Mouse (Mus musculus): Measurements from ENCODE around the gene Atg7. TPM values are rescaled to one million over a fixed set of nuclear protein-coding genes. Genes with fewer than 3 reads are reported as not detected.

Atg7 gene
- polyA plus RNA-seq, 1 experiment from 2014 or later, result 13.5 TPM

DNA sequence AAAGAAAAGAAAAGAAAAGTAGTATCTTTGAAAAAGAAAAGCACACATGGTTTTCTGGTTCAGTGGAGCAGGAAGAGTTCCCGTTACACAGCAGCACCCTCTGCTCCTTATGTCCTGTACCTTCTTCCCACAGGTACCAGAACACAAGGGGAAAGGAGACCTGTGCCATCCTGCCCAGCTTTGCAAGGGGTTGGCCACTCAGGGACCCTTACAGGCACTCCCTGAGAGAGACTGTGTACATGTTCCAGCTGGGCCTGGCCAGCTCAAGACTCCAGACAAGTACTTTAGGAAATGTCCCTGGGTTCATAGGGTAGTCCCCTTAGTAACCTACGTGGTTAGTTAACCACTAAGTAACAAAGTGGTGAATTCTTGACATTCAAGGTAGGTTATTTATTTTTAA lies 100.9 kb downstream of the Atg7 start:
- WGBS, result 82% methylated on average over 2 of the region's 2 CpGs
- DNase-seq (ENCODE audit: low spot score), result no peak
- H3K4me1 ChIP-seq (replicated peaks; ENCODE audit: control insufficient read depth, insufficient read depth, low read length), result no peaks in the 10 kb centered on the region

GRCm38 (mm10) chr6:114746439-114746974 lies 103.6 kb downstream of the Atg7 start:
- Histone ChIP-seq H3K27ac (ENCODE audit: low read depth, low read length) (no peak overlapping the region), H3K9me3 (ENCODE audit: control insufficient read depth, low read length) (no peaks in the 10 kb centered on the region), H3K36me3 (ENCODE audit: control insufficient read depth, insufficient read depth, low read length) (no peaks in the 10 kb centered on the region), H3K4me3 (ENCODE audit: low read depth, low read length) (no peak overlapping the region), H3K4me2 (replicated peaks; ENCODE audit: low read depth, low read length) (no peak overlapping the region), H3K27me3 (ENCODE audit: control insufficient read depth, insufficient read depth, low read length) (no peaks in the 10 kb centered on the region), H3K9ac (ENCODE audit: low read depth, low read length) (no peak overlapping the region), H3K4me1 (replicated peaks; ENCODE audit: control insufficient read depth, insufficient read depth, low read length) (no peaks in the 10 kb centered on the region)
- DNase-seq (ENCODE audit: low spot score) (no peak), ATAC-seq (ENCODE audit: low FRiP score) (no peak)
- 79% methylated on average over 7 of the region's 7 CpGs for WGBS

More for the DNA sequence above, 100.9 kb downstream of the Atg7 start:
- no peaks in the 10 kb centered on the region for H3K9me3 ChIP-seq (ENCODE audit: control insufficient read depth, low read length)
- H3K27ac ChIP-seq (ENCODE audit: low read depth, low read length), result no peak overlapping the region
- ATAC-seq (ENCODE audit: low FRiP score), result no peak
- no peaks in the 10 kb centered on the region for H3K36me3 ChIP-seq (ENCODE audit: control insufficient read depth, insufficient read depth, low read length)
- no peaks in the 10 kb centered on the region for H3K27me3 ChIP-seq (ENCODE audit: control insufficient read depth, insufficient read depth, low read length)
- H3K4me3 ChIP-seq (ENCODE audit: low read depth, low read length), result no peak overlapping the region
- no peak overlapping the region for H3K9ac ChIP-seq (ENCODE audit: low read depth, low read length)
- no peak overlapping the region for H3K4me2 ChIP-seq (replicated peaks; ENCODE audit: low read depth, low read length)

DNA sequence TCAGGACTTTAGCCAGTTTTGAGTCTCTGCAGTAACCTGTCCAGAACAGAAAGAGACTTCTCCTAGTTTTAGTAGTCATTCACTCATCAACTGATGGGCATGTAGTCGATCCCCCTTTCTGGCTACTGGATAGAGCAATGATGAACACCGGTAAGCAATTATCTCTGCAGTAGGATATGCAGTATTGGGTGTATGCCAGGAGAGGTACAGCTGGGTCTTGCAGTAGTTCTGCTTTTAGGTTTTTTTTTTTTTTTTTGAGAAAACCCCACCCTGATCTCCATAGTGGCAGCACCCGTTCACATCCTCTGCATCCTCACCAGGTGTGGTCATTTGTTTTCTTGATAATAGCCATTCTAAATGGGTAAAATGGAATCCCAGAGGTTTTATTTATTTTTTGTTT lies 105.5 kb downstream of the Atg7 start:
- 92% methylated on average over 3 of the region's 3 CpGs for WGBS
- H3K4me1 ChIP-seq (replicated peaks; ENCODE audit: control insufficient read depth, insufficient read depth, low read length), result no peaks in the 10 kb centered on the region
- no peak for DNase-seq (ENCODE audit: low spot score)
- no peaks in the 10 kb centered on the region for H3K9me3 ChIP-seq (ENCODE audit: control insufficient read depth, low read length)
- no peak for ATAC-seq (ENCODE audit: low FRiP score)
- no peaks in the 10 kb centered on the region for H3K36me3 ChIP-seq (ENCODE audit: control insufficient read depth, insufficient read depth, low read length)
- H3K27ac ChIP-seq (ENCODE audit: low read depth, low read length), result no peak overlapping the region
- no peaks in the 10 kb centered on the region for H3K27me3 ChIP-seq (ENCODE audit: control insufficient read depth, insufficient read depth, low read length)
- no peak overlapping the region for H3K4me2 ChIP-seq (replicated peaks; ENCODE audit: low read depth, low read length)
- H3K9ac ChIP-seq (ENCODE audit: low read depth, low read length), result no peak overlapping the region
- no peak overlapping the region for H3K4me3 ChIP-seq (ENCODE audit: low read depth, low read length)

GRCm38 (mm10) chr6:114748882-114749281 lies 106.0 kb downstream of the Atg7 start:
- WGBS, result 98% methylated on average over 3 of the region's 3 CpGs

GRCm38 (mm10) chr6:114758795-114759194 lies 115.9 kb downstream of the Atg7 start:
- Histone ChIP-seq H3K4me3 (ENCODE audit: low read depth, low read length) (no peak overlapping the region), H3K27ac (ENCODE audit: low read depth, low read length) (no peak overlapping the region), H3K27me3 (ENCODE audit: control insufficient read depth, insufficient read depth, low read length) (no peaks in the 10 kb centered on the region), H3K4me2 (replicated peaks; ENCODE audit: low read depth, low read length) (no peak overlapping the region), H3K9me3 (ENCODE audit: control insufficient read depth, low read length) (no peaks in the 10 kb centered on the region), H3K36me3 (ENCODE audit: control insufficient read depth, insufficient read depth, low read length) (no peaks in the 10 kb centered on the region), H3K9ac (ENCODE audit: low read depth, low read length) (no peak overlapping the region), H3K4me1 (replicated peaks; ENCODE audit: control insufficient read depth, insufficient read depth, low read length) (no peaks in the 10 kb centered on the region)
- no peak for DNase-seq (ENCODE audit: low spot score)
- WGBS, result 78% methylated on average over 7 of the region's 7 CpGs
- ATAC-seq (ENCODE audit: low FRiP score), result no peak

More at GRCm38 (mm10) chr6:114748882-114749281, 106.0 kb downstream of the Atg7 start:
- H3K4me1 ChIP-seq (replicated peaks; ENCODE audit: control insufficient read depth, insufficient read depth, low read length), result no peaks in the 10 kb centered on the region
- no peak for ATAC-seq (ENCODE audit: low FRiP score)
- no peak overlapping the region for H3K9ac ChIP-seq (ENCODE audit: low read depth, low read length)
- no peak overlapping the region for H3K27ac ChIP-seq (ENCODE audit: low read depth, low read length)
- DNase-seq (ENCODE audit: low spot score), result no peak
- no peaks in the 10 kb centered on the region for H3K27me3 ChIP-seq (ENCODE audit: control insufficient read depth, insufficient read depth, low read length)
- H3K9me3 ChIP-seq (ENCODE audit: control insufficient read depth, low read length), result no peaks in the 10 kb centered on the region
- H3K4me2 ChIP-seq (replicated peaks; ENCODE audit: low read depth, low read length), result no peak overlapping the region
- no peaks in the 10 kb centered on the region for H3K36me3 ChIP-seq (ENCODE audit: control insufficient read depth, insufficient read depth, low read length)
- no peak overlapping the region for H3K4me3 ChIP-seq (ENCODE audit: low read depth, low read length)

GRCm38 (mm10) chr6:114766314-114766713 lies 123.4 kb downstream of the Atg7 start:
- DNase-seq (ENCODE audit: low spot score) (no peak), ATAC-seq (ENCODE audit: low FRiP score) (no peak)

GRCm38 (mm10) chr6:114767710-114768109 lies 124.8 kb downstream of the Atg7 start:
- Histone ChIP-seq H3K27me3 (ENCODE audit: control insufficient read depth, insufficient read depth, low read length) (no peaks in the 10 kb centered on the region), H3K27ac (ENCODE audit: low read depth, low read length) (no peak overlapping the region), H3K9me3 (ENCODE audit: control insufficient read depth, low read length) (no peaks in the 10 kb centered on the region), H3K36me3 (ENCODE audit: control insufficient read depth, insufficient read depth, low read length) (no peaks in the 10 kb centered on the region), H3K9ac (ENCODE audit: low read depth, low read length) (no peak overlapping the region), H3K4me1 (replicated peaks; ENCODE audit: control insufficient read depth, insufficient read depth, low read length) (no peaks in the 10 kb centered on the region), H3K4me3 (ENCODE audit: low read depth, low read length) (no peak overlapping the region), H3K4me2 (replicated peaks; ENCODE audit: low read depth, low read length) (no peak overlapping the region)
- WGBS, result 79% methylated on average over 2 of the region's 2 CpGs
- DNase-seq (ENCODE audit: low spot score), result no peak
- ATAC-seq (ENCODE audit: low FRiP score), result no peak

More at GRCm38 (mm10) chr6:114766314-114766713, 123.4 kb downstream of the Atg7 start:
- Histone ChIP-seq H3K36me3 (ENCODE audit: control insufficient read depth, insufficient read depth, low read length) (no peaks in the 10 kb centered on the region), H3K9me3 (ENCODE audit: control insufficient read depth, low read length) (no peaks in the 10 kb centered on the region), H3K27ac (ENCODE audit: low read depth, low read length) (no peak overlapping the region), H3K4me1 (replicated peaks; ENCODE audit: control insufficient read depth, insufficient read depth, low read length) (no peaks in the 10 kb centered on the region), H3K4me2 (replicated peaks; ENCODE audit: low read depth, low read length) (no peak overlapping the region), H3K9ac (ENCODE audit: low read depth, low read length) (no peak overlapping the region), H3K27me3 (ENCODE audit: control insufficient read depth, insufficient read depth, low read length) (no peaks in the 10 kb centered on the region), H3K4me3 (ENCODE audit: low read depth, low read length) (no peak overlapping the region)
- 89% methylated on average over 6 of the region's 6 CpGs for WGBS

DNA sequence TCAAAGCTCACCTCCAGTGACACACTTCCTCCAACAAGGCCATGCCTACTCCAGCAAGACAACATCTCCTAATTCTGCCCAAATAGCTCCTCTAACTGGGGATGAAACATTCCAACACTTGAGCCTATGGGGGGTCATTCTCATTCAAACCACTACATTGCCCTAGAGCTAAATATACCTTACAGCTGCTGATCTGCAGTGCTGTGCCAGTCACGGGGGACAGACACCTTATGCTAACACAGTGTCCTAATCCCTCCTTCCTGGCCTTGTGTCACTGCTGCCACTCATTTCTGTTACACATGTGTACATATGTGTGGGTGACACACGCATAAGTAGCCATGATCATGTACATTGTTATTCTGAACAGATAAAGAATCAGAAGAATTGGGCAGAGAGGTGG lies 127.4 kb downstream of the Atg7 start:
- WGBS, result 83% methylated on average over 2 of the region's 2 CpGs
- no peak for DNase-seq (ENCODE audit: low spot score)
- Histone ChIP-seq H3K9ac (ENCODE audit: low read depth, low read length) (no peak overlapping the region), H3K27me3 (ENCODE audit: control insufficient read depth, insufficient read depth, low read length) (no peaks in the 10 kb centered on the region), H3K4me3 (ENCODE audit: low read depth, low read length) (no peak overlapping the region), H3K4me1 (replicated peaks; ENCODE audit: control insufficient read depth, insufficient read depth, low read length) (no peaks in the 10 kb centered on the region), H3K4me2 (replicated peaks; ENCODE audit: low read depth, low read length) (no peak overlapping the region), H3K36me3 (ENCODE audit: control insufficient read depth, insufficient read depth, low read length) (no peaks in the 10 kb centered on the region), H3K27ac (ENCODE audit: low read depth, low read length) (no peak overlapping the region), H3K9me3 (ENCODE audit: control insufficient read depth, low read length) (no peaks in the 10 kb centered on the region)
- no peak for ATAC-seq (ENCODE audit: low FRiP score)

DNA sequence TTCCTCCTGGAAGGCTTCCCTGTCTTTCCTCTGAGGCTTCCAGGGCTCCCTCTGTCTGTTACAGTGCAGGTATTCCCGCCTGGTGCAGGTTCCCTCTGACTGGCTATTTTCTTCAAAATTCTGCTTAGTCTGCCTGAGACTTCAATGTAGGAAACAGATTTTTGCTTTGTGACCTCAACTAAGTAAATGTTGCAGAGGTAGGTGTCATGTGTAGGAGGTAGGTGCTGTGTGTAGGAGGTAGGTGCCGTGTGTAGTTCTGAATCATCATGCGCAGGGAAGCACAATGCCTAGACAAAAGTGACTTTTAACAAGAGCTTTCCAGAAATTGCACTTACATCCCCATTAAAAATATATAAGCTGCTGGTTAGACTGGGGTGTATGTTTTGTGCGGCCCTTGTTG lies 128.6 kb downstream of the Atg7 start:
- H3K9ac ChIP-seq (ENCODE audit: low read depth, low read length), result no peak overlapping the region
- DNase-seq (ENCODE audit: low spot score) (no peak), ATAC-seq (ENCODE audit: low FRiP score) (no peak)
- no peaks in the 10 kb centered on the region for H3K27me3 ChIP-seq (ENCODE audit: control insufficient read depth, insufficient read depth, low read length)
- no peak overlapping the region for H3K4me3 ChIP-seq (ENCODE audit: low read depth, low read length)
- H3K4me2 ChIP-seq (replicated peaks; ENCODE audit: low read depth, low read length), result no peak overlapping the region
- H3K9me3 ChIP-seq (ENCODE audit: control insufficient read depth, low read length), result no peaks in the 10 kb centered on the region
- no peak overlapping the region for H3K27ac ChIP-seq (ENCODE audit: low read depth, low read length)
- no peaks in the 10 kb centered on the region for H3K36me3 ChIP-seq (ENCODE audit: control insufficient read depth, insufficient read depth, low read length)
- WGBS, result 85% methylated on average over 4 of the region's 4 CpGs
- no peaks in the 10 kb centered on the region for H3K4me1 ChIP-seq (replicated peaks; ENCODE audit: control insufficient read depth, insufficient read depth, low read length)
